Mouse (Mus musculus): ENCODE measurements around the gene Tmem175.
A peak's percentile ranks its signal among the peaks of the same experiment; 100 is the strongest.
"Not testable (repeated sequence)": the region's sequence is repeated elsewhere in the genome, so short reads cannot be mapped to it uniquely, and the experiment has no call there.

Gene Tmem175

GRCm38 (mm10) chr5:108629634-108630483 lies at the start of gene Tmem175, which contains the start of gene Gak:
Gene Tmem175, plus strand, starts transcription at chr5:108629770.
Gene Gak, minus strand, starts transcription at chr5:108629755.
- peak; percentile 87 to 92 for DNase-seq (ENCODE audit: low spot score in 2 of 2)

GRCm38 (mm10) chr5:108581361-108581891 lies 48.1 kb upstream of the Tmem175 start:
- DNase-seq (ENCODE audit: low spot score in 2 of 2), result no peak

- no peak for DNase-seq (ENCODE audit: low spot score in 2 of 2)
These were observed 29.6 kb upstream of the Tmem175 start for GRCm38 (mm10) chr5:108599923-108600322.

- no peak for DNase-seq (ENCODE audit: low spot score in 2 of 2)
These were observed 27.0 kb upstream of the Tmem175 start for GRCm38 (mm10) chr5:108602537-108602936.

- DNase-seq (ENCODE audit: low spot score in 2 of 2), result no peak
These were observed 19.1 kb upstream of the Tmem175 start for GRCm38 (mm10) chr5:108610426-108610825.

- DNase-seq (ENCODE audit: low spot score in 2 of 2), result no peak
These were observed 7.7 kb upstream of the Tmem175 start for GRCm38 (mm10) chr5:108621870-108622269.

- DNase-seq (ENCODE audit: low spot score in 2 of 2), result no peak
These were observed 3.4 kb upstream of the Tmem175 start for GRCm38 (mm10) chr5:108626050-108626660.

- no peak for DNase-seq (ENCODE audit: low spot score in 2 of 2)
These were observed 508 bp upstream of the Tmem175 start for GRCm38 (mm10) chr5:108628891-108629633.

- no peak for DNase-seq (ENCODE audit: low spot score in 2 of 2)
These were observed 4.1 kb downstream of the Tmem175 start for GRCm38 (mm10) chr5:108633676-108634075.

GRCm38 (mm10) chr5:108634088-108634487 lies 4.5 kb downstream of the Tmem175 start:
- DNase-seq (ENCODE audit: low spot score in 2 of 2), result not testable (repeated sequence)

- no peak for DNase-seq (ENCODE audit: low spot score in 2 of 2)
These were observed 6.6 kb downstream of the Tmem175 start for GRCm38 (mm10) chr5:108636172-108636571.

- no peak for DNase-seq (ENCODE audit: low spot score in 2 of 2)
These were observed 14.1 kb downstream of the Tmem175 start for GRCm38 (mm10) chr5:108643674-108644073.

- no peak for DNase-seq (ENCODE audit: low spot score in 2 of 2)
These were observed 16.2 kb downstream of the Tmem175 start for GRCm38 (mm10) chr5:108645651-108646342.

- no peak for DNase-seq (ENCODE audit: low spot score in 2 of 2)
These were observed 16.7 kb downstream of the Tmem175 start for GRCm38 (mm10) chr5:108646343-108646660.

- DNase-seq (ENCODE audit: low spot score in 2 of 2), result no peak
These were observed 17.7 kb downstream of the Tmem175 start for GRCm38 (mm10) chr5:108647311-108647710.

- DNase-seq (ENCODE audit: low spot score in 2 of 2), result no peak
These were observed 18.4 kb downstream of the Tmem175 start for GRCm38 (mm10) chr5:108647820-108648465.

GRCm38 (mm10) chr5:108648937-108649576 lies 19.5 kb downstream of the Tmem175 start:
- no peak for DNase-seq (ENCODE audit: low spot score in 2 of 2)

- DNase-seq (ENCODE audit: low spot score in 2 of 2), result no peak
These were observed 20.8 kb downstream of the Tmem175 start for GRCm38 (mm10) chr5:108650341-108650740.

GRCm38 (mm10) chr5:108651136-108651720 lies 21.7 kb downstream of the Tmem175 start:
- no peak for DNase-seq (ENCODE audit: low spot score in 2 of 2)

- DNase-seq (ENCODE audit: low spot score in 2 of 2), result no peak
These were observed 22.3 kb downstream of the Tmem175 start for GRCm38 (mm10) chr5:108651823-108652222.

Data from frontal cortex, postnatal 10 days (tissue).